Mouse (Mus musculus) lung, embryonic 16.5 days (tissue): ENCODE measurements around the gene 4930562C15Rik. TPM values are rescaled to one million over a fixed set of nuclear protein-coding genes. Genes with fewer than 3 reads are reported as not detected.

Experiments used
- ATAC-seq: fragments of 200-750 bp; cut with Nextera tagmentation; 2 replicates; pipeline ENCODE4 v1.8.0; 2017; ENCODE audit warnings: low read depth, mild to moderate bottlenecking, moderate library complexity
- H3K27ac ChIP-seq: fragments of 300-500 bp; sonication (generic); 2 replicates; pipeline ENCODE4 v1.5.1; 2014; ENCODE audit warnings: mild to moderate bottlenecking, control low read depth, low read length
- H3K27me3 ChIP-seq: fragments of 300-500 bp; sonication (generic); 2 replicates; pipeline ENCODE4 v1.6.1; 2014; ENCODE audit warnings: low read depth, low read length, mixed read lengths; ENCODE audit not compliant: control insufficient read depth, insufficient read depth
- H3K36me3 ChIP-seq: fragments of 300-500 bp; sonication (generic); 2 replicates; pipeline ENCODE4 v1.6.1; 2014; ENCODE audit warnings: low read length; ENCODE audit not compliant: control insufficient read depth, insufficient read depth
- H3K4me1 ChIP-seq: fragments of 300-500 bp; sonication (generic); replicated peaks from 2 replicates; pipeline ENCODE4 v1.6.1; 2014; ENCODE audit warnings: low read length, mixed read lengths; ENCODE audit not compliant: control insufficient read depth, insufficient read depth
- H3K4me2 ChIP-seq: fragments of 300-500 bp; sonication (generic); 2 replicates; pipeline ENCODE4 v1.6.1; 2014; ENCODE audit warnings: low read depth, low read length, control low read depth
- H3K4me3 ChIP-seq: fragments of 300-500 bp; sonication (generic); 2 replicates; pipeline ENCODE4 v1.5.1; 2014; ENCODE audit warnings: mild to moderate bottlenecking, low read length, control low read depth
- H3K9ac ChIP-seq: fragments of 300-500 bp; sonication (generic); 2 replicates; pipeline ENCODE4 v1.6.1; 2014; ENCODE audit warnings: low read length, control low read depth
- H3K9me3 ChIP-seq: fragments of 300-500 bp; sonication (generic); 2 replicates; pipeline ENCODE4 v1.6.1; 2016; ENCODE audit warnings: low read length; ENCODE audit not compliant: control insufficient read depth
- WGBS: fragments of 180-500 bp; shearing (Covaris S2); extraction: QIAGEN DNeasy Blood & Tissue Kit; methylation state at CpG from one replicate; pipeline ENCODE4 v1.1.7; 2014; 5-methylcytosine and 5-hydroxymethylcytosine counted together
- polyA plus RNA-seq: library from polyadenylated mRNA; unstranded; fragments of >200 nt; fragmentation: Nextera tagmentation; extraction: Ambion mirVana; gene quantifications from 2 replicates; pipeline ENCODE4 v1.2.1, GENCODE M21; 2015

The 4930562C15Rik gene
- polyA plus RNA-seq, 1 experiment from 2014 or later, result 0.62 TPM

GRCm38 (mm10) chr16:4897146-4897730 is 62.0 kb downstream of the 4930562C15Rik start:
- H3K9ac ChIP-seq, result no peak overlapping the region
- H3K4me2 ChIP-seq, result no peak overlapping the region
- no peaks in the 10 kb centered on the region for H3K9me3 ChIP-seq
- no peak for ATAC-seq
- no peak overlapping the region for H3K27ac ChIP-seq
- no peaks in the 10 kb centered on the region for H3K36me3 ChIP-seq
- no peaks in the 10 kb centered on the region for H3K27me3 ChIP-seq
- 55% methylated on average over 7 of the region's 7 CpGs for WGBS
- peaks cover 9% of the 10 kb centered on the region for H3K4me1 ChIP-seq
- H3K4me3 ChIP-seq, result no peak overlapping the region

GRCm38 (mm10) chr16:4898881-4899280 is 63.7 kb downstream of the 4930562C15Rik start:
- 87% methylated on average over 6 of the region's 6 CpGs for WGBS
- H3K27me3 ChIP-seq, result no peaks in the 10 kb centered on the region
- no peak overlapping the region for H3K9ac ChIP-seq
- no peaks in the 10 kb centered on the region for H3K36me3 ChIP-seq
- peak overlapping the region; percentile 42; the same call in 1 of the 2 replicates for H3K27ac ChIP-seq
- no peak for ATAC-seq
- no peak overlapping the region for H3K4me2 ChIP-seq
- no peak overlapping the region for H3K4me3 ChIP-seq
- peaks cover 12% of the 10 kb centered on the region for H3K4me1 ChIP-seq
- H3K9me3 ChIP-seq, result no peaks in the 10 kb centered on the region

- ATAC-seq, result peak; percentile 50
- H3K4me2 ChIP-seq, result no peak overlapping the region
- WGBS, result 40% methylated on average over 2 of the region's 2 CpGs
- no peaks in the 10 kb centered on the region for H3K36me3 ChIP-seq
- peaks cover 8% of the 10 kb centered on the region; the same call in 1 of the 2 replicates for H3K4me1 ChIP-seq
- H3K9me3 ChIP-seq, result no peaks in the 10 kb centered on the region
- no peak overlapping the region for H3K9ac ChIP-seq
- peak overlapping the region; percentile 34 for H3K27ac ChIP-seq
- no peaks in the 10 kb centered on the region for H3K27me3 ChIP-seq
- no peak overlapping the region for H3K4me3 ChIP-seq
These were observed 64.5 kb downstream of the 4930562C15Rik start for GRCm38 (mm10) chr16:4899711-4900110.

GRCm38 (mm10) chr16:4901167-4901566 is 66.0 kb downstream of the 4930562C15Rik start:
- H3K9me3 ChIP-seq, result no peaks in the 10 kb centered on the region
- no peak overlapping the region for H3K4me3 ChIP-seq
- no peak overlapping the region for H3K4me2 ChIP-seq
- WGBS, result 55% methylated on average over 7 of the region's 7 CpGs
- H3K27ac ChIP-seq, result no peak overlapping the region
- no peak for ATAC-seq
- peaks cover 12% of the 10 kb centered on the region; the same call in 1 of the 2 replicates for H3K4me1 ChIP-seq
- no peaks in the 10 kb centered on the region for H3K27me3 ChIP-seq
- H3K9ac ChIP-seq, result no peak overlapping the region
- H3K36me3 ChIP-seq, result no peaks in the 10 kb centered on the region

GRCm38 (mm10) chr16:4902390-4902789 is 67.2 kb downstream of the 4930562C15Rik start:
- 86% methylated on average over 2 of the region's 2 CpGs for WGBS
- Histone ChIP-seq H3K4me3 (no peak overlapping the region), H3K27me3 (no peaks in the 10 kb centered on the region), H3K4me1 (peaks cover 19% of the 10 kb centered on the region), H3K4me2 (no peak overlapping the region), H3K9me3 (no peaks in the 10 kb centered on the region), H3K36me3 (no peaks in the 10 kb centered on the region), H3K9ac (no peak overlapping the region), H3K27ac (no peak overlapping the region)
- ATAC-seq, result no peak

- WGBS, result 68% methylated on average over 6 of the region's 6 CpGs
- H3K27me3 ChIP-seq, result no peaks in the 10 kb centered on the region
- no peak overlapping the region for H3K4me2 ChIP-seq
- no peak overlapping the region for H3K9ac ChIP-seq
- no peaks in the 10 kb centered on the region for H3K36me3 ChIP-seq
- no peak overlapping the region for H3K4me3 ChIP-seq
- H3K4me1 ChIP-seq, result peaks cover 20% of the 10 kb centered on the region
- no peak overlapping the region for H3K27ac ChIP-seq
- H3K9me3 ChIP-seq, result no peaks in the 10 kb centered on the region
- no peak for ATAC-seq
These were observed 68.4 kb downstream of the 4930562C15Rik start for GRCm38 (mm10) chr16:4903491-4904102.

- Histone ChIP-seq H3K36me3 (peaks cover 6% of the 10 kb centered on the region), H3K4me2 (no peak overlapping the region), H3K4me1 (peaks cover 16% of the 10 kb centered on the region), H3K9ac (no peak overlapping the region), H3K4me3 (no peak overlapping the region), H3K9me3 (no peaks in the 10 kb centered on the region), H3K27me3 (no peaks in the 10 kb centered on the region), H3K27ac (peak overlapping the region; percentile 84)
- WGBS, result 83% methylated on average over 3 of the region's 3 CpGs
- ATAC-seq, result no peak
These were observed 69.7 kb downstream of the 4930562C15Rik start for GRCm38 (mm10) chr16:4904878-4905277.

GRCm38 (mm10) chr16:4905591-4905990 is 70.4 kb downstream of the 4930562C15Rik start:
- peak overlapping the region; percentile 84 for H3K27ac ChIP-seq
- ATAC-seq, result no peak

GRCm38 (mm10) chr16:4906559-4906958 is 71.3 kb downstream of the 4930562C15Rik start:
- peak; percentile 79 for ATAC-seq
- peaks cover 16% of the 10 kb centered on the region for H3K4me1 ChIP-seq
- H3K4me2 ChIP-seq, result no peak overlapping the region
- H3K4me3 ChIP-seq, result no peak overlapping the region
- no peaks in the 10 kb centered on the region for H3K9me3 ChIP-seq
- H3K27ac ChIP-seq, result peak overlapping the region; percentile 84
- H3K9ac ChIP-seq, result no peak overlapping the region
- H3K27me3 ChIP-seq, result no peaks in the 10 kb centered on the region
- H3K36me3 ChIP-seq, result peaks cover 13% of the 10 kb centered on the region

More at GRCm38 (mm10) chr16:4905591-4905990, 70.4 kb downstream of the 4930562C15Rik start:
- H3K4me1 ChIP-seq, result peaks cover 16% of the 10 kb centered on the region
- no peak overlapping the region for H3K4me3 ChIP-seq
- H3K27me3 ChIP-seq, result no peaks in the 10 kb centered on the region
- H3K36me3 ChIP-seq, result peaks cover 7% of the 10 kb centered on the region
- H3K9me3 ChIP-seq, result no peaks in the 10 kb centered on the region
- H3K9ac ChIP-seq, result no peak overlapping the region
- H3K4me2 ChIP-seq, result no peak overlapping the region
- 26% methylated on average over 1 of the region's 1 CpGs for WGBS
